Mouse (Mus musculus): ENCODE results near the gene Tnfrsf18. TPM values are rescaled to one million over a fixed set of nuclear protein-coding genes. Genes with fewer than 3 reads are reported as not detected.

Gene Tnfrsf18
- polyA plus RNA-seq, 1 experiment from 2014 or later: 0.72 TPM

DNA sequence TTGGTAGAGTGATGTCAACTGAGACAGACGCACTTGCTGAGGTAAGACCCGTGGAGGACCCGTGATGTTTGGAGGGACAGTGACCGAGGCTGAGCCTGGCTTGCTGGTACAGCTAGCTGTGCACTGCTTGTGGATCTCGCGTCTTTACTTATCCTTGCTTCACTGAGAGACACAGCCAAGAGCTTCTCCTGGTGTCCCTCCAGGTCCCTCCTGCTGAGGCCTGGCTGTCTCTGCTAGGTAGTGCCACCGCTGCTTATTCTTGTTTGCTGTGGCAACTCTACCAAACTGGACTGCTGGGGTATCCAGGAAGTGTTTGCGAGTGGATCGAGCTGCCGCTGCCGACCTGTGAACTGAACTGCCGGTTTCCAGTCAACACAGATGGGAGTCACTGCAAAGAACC is 6.2 kb upstream of the Tnfrsf18 start:
- 93% methylated on average over 12 of the region's 12 CpGs for WGBS
- no peak for DNase-seq (ENCODE audit: extremely low spot score, low spot score)
- no peaks in the 10 kb centered on the region for H3K27me3 ChIP-seq (ENCODE audit: poor library complexity, severe bottlenecking)
- no peak overlapping the region for H3K27ac ChIP-seq
- H3K36me3 ChIP-seq (replicated peaks): peaks cover 25% of the 10 kb centered on the region
- H3K4me1 ChIP-seq: no peaks in the 10 kb centered on the region
- H3K4me3 ChIP-seq: no peak overlapping the region
- no peaks in the 10 kb centered on the region for H3K9me3 ChIP-seq

DNA sequence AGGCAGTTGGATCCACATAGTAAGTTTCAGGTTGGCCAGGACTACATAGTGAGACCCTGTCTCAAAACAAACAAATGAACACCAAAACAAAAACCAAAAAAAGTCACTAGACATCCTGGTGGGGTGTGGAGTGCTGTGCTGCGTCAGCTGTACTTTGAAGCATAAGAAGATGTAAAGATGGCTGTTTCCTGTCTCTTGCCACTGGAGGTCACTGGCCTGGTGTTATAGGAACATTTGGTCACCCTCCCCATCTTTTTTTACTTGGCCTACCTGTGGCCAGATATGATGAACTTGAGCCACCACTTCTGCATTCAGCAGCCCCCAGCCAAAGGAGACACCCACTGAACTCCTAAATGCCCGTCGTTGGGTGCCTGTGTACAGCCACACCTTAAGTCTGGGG is 4.6 kb upstream of the Tnfrsf18 start:
- H3K4me1 ChIP-seq: no peaks in the 10 kb centered on the region
- WGBS: 88% methylated on average over 3 of the region's 3 CpGs

DNA sequence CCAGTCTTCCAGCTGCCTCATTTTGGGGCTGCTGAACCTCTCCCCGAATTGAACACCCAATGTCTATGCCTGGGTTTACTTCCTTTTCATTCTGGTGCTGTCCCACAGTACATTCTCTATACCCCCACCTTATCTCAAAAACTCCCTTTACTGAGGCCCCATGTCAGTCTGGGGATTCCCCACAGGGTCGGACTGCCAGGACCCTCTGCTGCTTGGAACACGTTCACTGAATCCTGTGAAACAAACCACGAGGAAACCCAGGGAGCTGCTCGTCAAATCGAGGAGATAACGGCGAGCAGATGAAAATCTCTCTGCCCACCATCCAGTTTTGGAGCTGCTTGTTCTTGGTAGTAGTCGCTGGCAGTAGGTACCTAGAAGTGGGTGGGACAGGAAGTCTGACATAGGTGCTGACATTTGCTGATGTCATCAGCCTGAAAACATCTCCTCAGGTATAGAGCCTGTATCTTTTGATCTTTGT is 4.0 kb upstream of the Tnfrsf18 start:
- H3K4me1 ChIP-seq: no peaks in the 10 kb centered on the region
- H3K36me3 ChIP-seq (replicated peaks): peaks cover 24% of the 10 kb centered on the region
- no peak overlapping the region for H3K4me3 ChIP-seq
- no peaks in the 10 kb centered on the region for H3K27me3 ChIP-seq (ENCODE audit: poor library complexity, severe bottlenecking)
- DNase-seq (ENCODE audit: extremely low spot score, low spot score): no peak
- no peak overlapping the region for H3K27ac ChIP-seq
- no peaks in the 10 kb centered on the region for H3K9me3 ChIP-seq
- WGBS: 88% methylated on average over 9 of the region's 9 CpGs

More for the DNA sequence above, 4.6 kb upstream of the Tnfrsf18 start:
- Histone ChIP-seq H3K27ac (no peak overlapping the region), H3K4me3 (no peak overlapping the region), H3K27me3 (ENCODE audit: poor library complexity, severe bottlenecking) (no peaks in the 10 kb centered on the region), H3K36me3 (replicated peaks) (peaks cover 20% of the 10 kb centered on the region), H3K9me3 (no peaks in the 10 kb centered on the region)
- no peak for DNase-seq (ENCODE audit: extremely low spot score, low spot score)

DNA sequence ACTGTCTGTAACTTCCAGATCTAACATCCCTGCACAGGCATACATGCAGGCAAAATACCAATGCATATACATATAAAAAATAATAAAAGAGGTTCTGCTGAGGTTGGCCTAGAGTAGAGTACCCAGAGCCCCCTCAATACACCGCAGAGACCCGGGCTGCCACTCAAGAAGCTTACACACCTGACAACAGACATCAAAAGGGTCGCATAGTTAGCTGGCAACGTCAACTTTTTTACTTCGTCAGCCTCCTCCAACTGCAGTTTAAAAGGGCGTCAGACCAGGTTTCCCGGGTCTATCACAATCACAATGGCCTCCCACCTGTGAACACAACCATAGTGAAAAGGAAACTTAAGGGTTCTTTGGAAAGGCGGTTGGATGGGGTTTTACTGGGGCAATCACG is 2.4 kb upstream of the Tnfrsf18 start:
- Histone ChIP-seq H3K36me3 (replicated peaks) (peaks cover 40% of the 10 kb centered on the region), H3K4me3 (no peak overlapping the region), H3K27me3 (ENCODE audit: poor library complexity, severe bottlenecking) (no peaks in the 10 kb centered on the region), H3K9me3 (no peaks in the 10 kb centered on the region), H3K27ac (no peak overlapping the region), H3K4me1 (no peaks in the 10 kb centered on the region)
- WGBS: 86% methylated on average over 9 of the region's 9 CpGs
- no peak for DNase-seq (ENCODE audit: extremely low spot score, low spot score)

DNA sequence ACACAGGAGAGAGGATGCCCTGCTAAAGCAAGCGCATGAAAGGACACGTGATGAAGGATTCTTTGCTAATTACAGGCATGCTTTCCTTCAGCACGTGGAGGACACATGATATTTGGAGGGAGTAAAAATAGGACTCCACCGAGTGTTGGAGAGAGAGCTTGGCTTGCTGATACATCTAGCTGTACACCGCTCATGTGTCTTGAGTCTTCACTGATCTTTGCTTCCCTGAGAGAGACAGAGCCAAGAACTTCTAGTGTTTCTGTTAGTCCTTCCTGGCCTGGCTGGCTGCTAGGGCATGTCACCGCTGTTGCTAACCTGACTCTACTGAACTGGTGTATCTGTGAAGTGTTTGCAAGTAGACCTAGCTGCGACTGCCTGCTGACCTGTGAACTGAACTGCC is 1.8 kb upstream of the Tnfrsf18 start:
- 94% methylated on average over 7 of the region's 7 CpGs for WGBS
- peaks cover 42% of the 10 kb centered on the region for H3K36me3 ChIP-seq (replicated peaks)
- H3K27me3 ChIP-seq (ENCODE audit: poor library complexity, severe bottlenecking): no peaks in the 10 kb centered on the region
- no peak for DNase-seq (ENCODE audit: extremely low spot score, low spot score)
- no peaks in the 10 kb centered on the region for H3K4me1 ChIP-seq
- no peaks in the 10 kb centered on the region for H3K9me3 ChIP-seq
- H3K27ac ChIP-seq: no peak overlapping the region
- no peak overlapping the region for H3K4me3 ChIP-seq

DNA sequence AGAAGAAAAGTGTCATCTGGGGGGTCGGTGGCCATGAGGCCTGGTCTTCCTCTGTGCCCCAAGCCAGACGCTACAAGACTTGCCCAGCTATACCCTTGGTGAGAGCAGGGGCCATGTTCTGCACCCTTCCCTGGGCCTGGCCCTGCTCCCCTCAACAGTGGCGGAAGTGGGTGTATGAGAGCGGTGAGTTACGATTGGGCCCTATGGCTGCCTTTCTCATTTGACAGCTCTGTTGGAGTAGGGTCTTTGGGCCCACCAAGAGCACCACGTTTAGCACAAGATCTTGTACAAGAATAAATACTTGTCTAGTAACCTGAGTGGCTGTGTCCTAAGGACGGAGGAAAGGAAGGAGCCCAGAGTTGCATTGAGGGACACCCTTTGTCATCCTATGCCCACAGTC is 2.6 kb downstream of the Tnfrsf18 start:
- no peak overlapping the region for H3K4me3 ChIP-seq
- H3K36me3 ChIP-seq (replicated peaks): peaks cover 39% of the 10 kb centered on the region
- peaks cover 8% of the 10 kb centered on the region; the same call in 1 of the 2 replicates for H3K27me3 ChIP-seq (ENCODE audit: poor library complexity, severe bottlenecking)
- H3K27ac ChIP-seq: no peak overlapping the region
- 91% methylated on average over 7 of the region's 7 CpGs for WGBS
- DNase-seq (ENCODE audit: extremely low spot score, low spot score): no peak
- peaks cover 32% of the 10 kb centered on the region for H3K4me1 ChIP-seq
- H3K9me3 ChIP-seq: no peaks in the 10 kb centered on the region

DNA sequence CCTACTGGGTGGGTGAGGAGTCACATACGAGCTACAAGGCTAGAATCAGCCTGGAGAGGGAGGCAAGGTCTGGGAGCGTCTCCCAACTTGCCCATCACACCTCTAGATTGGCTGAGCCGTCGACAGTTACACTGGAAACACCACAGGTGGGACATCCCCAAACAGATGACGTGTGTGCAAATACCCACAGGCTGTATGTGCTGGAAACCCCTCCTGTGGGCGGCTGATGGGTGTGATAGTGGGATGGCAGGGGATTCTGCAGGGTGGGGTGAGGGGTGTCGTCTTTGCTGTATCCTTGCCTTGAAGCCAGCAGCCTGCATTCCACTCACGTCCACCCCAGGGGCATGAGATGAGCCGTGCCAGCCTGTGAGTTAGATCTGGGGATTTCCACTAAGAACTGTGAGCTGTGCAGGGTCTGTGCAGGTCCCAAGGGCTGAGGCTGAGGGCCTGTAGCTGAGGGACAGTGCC is 4.7 kb downstream of the Tnfrsf18 start:
- peaks cover 28% of the 10 kb centered on the region for H3K27me3 ChIP-seq (ENCODE audit: poor library complexity, severe bottlenecking)
- H3K9me3 ChIP-seq: no peaks in the 10 kb centered on the region
- peaks cover 49% of the 10 kb centered on the region for H3K4me1 ChIP-seq
- DNase-seq (ENCODE audit: extremely low spot score, low spot score): no peak
- peak overlapping the region; percentile 59 for H3K4me3 ChIP-seq
- 78% methylated on average over 9 of the region's 9 CpGs for WGBS
- peaks cover 35% of the 10 kb centered on the region for H3K36me3 ChIP-seq (replicated peaks)
- peak overlapping the region; percentile 91 for H3K27ac ChIP-seq

DNA sequence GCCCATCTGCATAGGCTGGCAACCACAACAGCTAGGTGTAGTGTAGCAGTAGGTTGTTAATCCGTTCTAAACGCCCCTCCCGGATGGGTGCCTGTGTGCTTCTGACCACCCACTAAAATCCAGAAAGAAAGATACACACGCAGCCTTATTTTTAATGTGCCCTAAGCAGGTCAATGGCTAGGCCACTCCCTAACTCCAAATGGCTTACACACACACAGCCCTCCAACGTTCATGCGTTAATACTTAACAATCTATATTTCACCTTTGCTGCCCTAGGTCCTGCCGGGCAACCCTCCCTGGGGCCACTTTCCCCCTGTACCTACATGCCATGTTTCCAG is 5.3 kb downstream of the Tnfrsf18 start:
- Histone ChIP-seq H3K27me3 (ENCODE audit: poor library complexity, severe bottlenecking) (peaks cover 33% of the 10 kb centered on the region), H3K4me3 (peak overlapping the region; percentile 59), H3K9me3 (no peaks in the 10 kb centered on the region), H3K4me1 (peaks cover 51% of the 10 kb centered on the region), H3K36me3 (replicated peaks) (peaks cover 30% of the 10 kb centered on the region), H3K27ac (peak overlapping the region; percentile 91)
- DNase-seq (ENCODE audit: extremely low spot score, low spot score): no peak
- 7% methylated on average over 7 of the region's 7 CpGs for WGBS

DNA sequence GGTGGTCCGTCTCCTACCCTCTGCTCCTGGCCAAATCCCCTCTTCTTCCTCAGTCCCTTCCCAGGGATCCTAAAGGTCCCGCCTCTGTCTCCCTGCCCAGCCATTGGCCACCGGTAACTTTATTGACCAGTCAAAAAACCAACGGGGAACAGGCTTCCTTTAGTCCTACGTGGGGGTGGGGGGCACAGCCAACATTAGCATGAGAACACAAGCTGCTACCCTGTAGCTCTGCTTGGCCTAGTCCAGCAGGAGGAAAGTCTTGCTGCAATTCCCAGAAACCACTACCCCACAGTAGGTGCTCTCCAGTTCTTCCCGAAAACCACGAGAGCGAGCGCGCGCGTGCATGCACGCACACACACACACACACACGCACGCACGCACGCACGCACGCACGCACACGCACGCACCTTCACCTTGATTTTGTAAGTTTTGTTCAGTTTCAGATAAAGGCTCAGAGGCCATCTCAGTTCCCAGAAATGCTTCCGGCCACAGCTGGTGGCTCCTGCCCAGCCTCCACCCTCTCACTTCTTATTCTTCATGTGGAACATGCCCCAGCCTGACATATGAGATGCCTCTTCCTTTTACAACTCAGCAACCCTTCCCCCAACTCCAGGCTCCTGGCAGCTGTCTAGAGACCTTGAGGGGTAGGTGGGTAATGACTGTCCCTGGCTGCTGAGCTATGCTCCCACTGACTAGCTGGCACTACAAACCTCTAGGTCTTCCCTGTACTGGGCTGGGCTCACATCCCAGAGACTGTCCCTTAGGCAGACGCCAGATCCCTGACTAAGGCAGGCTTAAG is 5.8 kb downstream of the Tnfrsf18 start:
- peaks cover 24% of the 10 kb centered on the region for H3K36me3 ChIP-seq (replicated peaks)
- no peaks in the 10 kb centered on the region for H3K9me3 ChIP-seq
- peak; percentile 81 for DNase-seq (ENCODE audit: extremely low spot score, low spot score)
- peaks cover 38% of the 10 kb centered on the region for H3K27me3 ChIP-seq (ENCODE audit: poor library complexity, severe bottlenecking)
- peak overlapping the region; percentile 59 for H3K4me3 ChIP-seq
- 3% methylated on average over 24 of the region's 24 CpGs for WGBS
- peak overlapping the region; percentile 91 for H3K27ac ChIP-seq
- peaks cover 51% of the 10 kb centered on the region for H3K4me1 ChIP-seq

DNA sequence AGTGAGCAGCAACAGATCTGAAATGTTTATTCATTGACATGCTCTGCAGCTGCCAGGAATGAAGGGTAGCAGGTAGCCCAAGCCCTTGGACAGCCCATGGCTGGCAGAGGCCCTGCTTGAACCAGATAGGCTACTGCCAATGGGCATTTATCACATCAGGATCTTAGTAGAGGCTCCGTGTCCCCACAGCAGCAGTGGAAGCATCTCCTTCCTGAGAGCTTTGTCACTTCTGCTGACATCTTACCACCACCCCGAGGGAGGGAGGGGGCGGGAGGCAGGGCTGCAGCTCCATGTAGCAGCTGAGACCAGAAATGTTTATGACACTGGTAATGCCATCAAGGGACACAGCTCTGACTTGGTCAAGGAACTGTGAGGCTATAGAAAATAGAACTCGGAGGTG is 6.9 kb downstream of the Tnfrsf18 start:
- peaks cover 14% of the 10 kb centered on the region for H3K36me3 ChIP-seq (replicated peaks)
- no peaks in the 10 kb centered on the region for H3K9me3 ChIP-seq
- no peak for DNase-seq (ENCODE audit: extremely low spot score, low spot score)
- H3K4me3 ChIP-seq: no peak overlapping the region; the same call in 1 of the 2 replicates
- WGBS: 93% methylated on average over 4 of the region's 4 CpGs
- peaks cover 51% of the 10 kb centered on the region for H3K4me1 ChIP-seq
- H3K27me3 ChIP-seq (ENCODE audit: poor library complexity, severe bottlenecking): peaks cover 38% of the 10 kb centered on the region
- H3K27ac ChIP-seq: peak overlapping the region; percentile 91

DNA sequence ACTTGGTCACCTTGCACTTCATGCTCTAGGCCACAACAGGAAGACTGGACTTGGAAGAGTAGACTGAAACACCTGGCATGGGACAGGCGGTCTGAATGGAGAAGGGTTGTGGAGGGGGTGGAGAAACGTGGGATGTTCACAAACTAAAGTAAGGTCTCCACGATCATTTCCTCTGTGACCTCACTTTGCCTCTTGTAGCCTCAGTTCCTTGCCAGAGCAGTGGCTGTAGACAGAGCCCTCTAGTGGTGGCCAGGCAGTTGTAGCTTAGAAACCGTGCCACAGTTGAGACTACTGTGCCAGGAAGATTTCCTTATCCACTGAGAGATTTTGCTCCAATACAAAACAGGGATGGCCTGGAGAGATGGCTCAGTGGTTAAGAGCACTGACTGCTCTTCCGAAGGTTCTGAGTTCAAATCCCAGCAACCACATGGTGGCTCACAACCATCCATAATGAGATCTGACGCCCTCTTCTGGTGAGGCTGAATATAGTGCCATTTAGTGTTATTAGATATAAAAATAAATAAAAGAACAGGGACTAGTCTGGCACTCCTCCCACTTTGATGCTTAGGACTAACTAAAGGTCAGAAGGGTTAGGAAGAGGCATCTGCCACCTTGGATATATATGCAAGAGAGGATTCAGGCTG is 7.6 kb downstream of the Tnfrsf18 start:
- H3K27ac ChIP-seq: no peak overlapping the region
- H3K36me3 ChIP-seq (replicated peaks): peaks cover 7% of the 10 kb centered on the region
- peaks cover 38% of the 10 kb centered on the region for H3K27me3 ChIP-seq (ENCODE audit: poor library complexity, severe bottlenecking)
- WGBS: 52% methylated on average over 6 of the region's 6 CpGs
- H3K4me1 ChIP-seq: peaks cover 51% of the 10 kb centered on the region
- peak; percentile 36 for DNase-seq (ENCODE audit: extremely low spot score, low spot score)
- H3K4me3 ChIP-seq: no peak overlapping the region
- H3K9me3 ChIP-seq: no peaks in the 10 kb centered on the region

DNA sequence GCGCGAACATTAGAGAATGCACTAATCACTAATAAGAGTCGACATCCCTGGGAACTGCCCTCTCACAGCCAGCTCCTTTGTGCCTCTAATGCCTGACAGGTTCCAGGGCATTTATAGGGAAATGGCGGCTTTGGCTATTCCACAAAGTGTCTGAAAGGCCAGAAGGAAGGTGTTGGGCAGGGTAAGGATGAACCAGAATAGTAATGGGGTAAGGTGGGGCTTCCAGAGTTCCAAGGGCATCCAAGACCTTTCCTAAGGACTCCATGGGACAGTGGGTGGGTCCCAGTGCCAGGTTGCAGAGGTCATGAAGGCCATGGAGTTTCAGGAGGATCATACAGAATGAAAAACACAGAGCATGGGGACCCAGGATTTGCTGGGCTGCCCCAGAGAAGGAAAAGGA is 8.3 kb downstream of the Tnfrsf18 start:
- Histone ChIP-seq H3K4me1 (peaks cover 51% of the 10 kb centered on the region), H3K27me3 (ENCODE audit: poor library complexity, severe bottlenecking) (peaks cover 38% of the 10 kb centered on the region), H3K27ac (no peak overlapping the region), H3K4me3 (peak overlapping the region; percentile 46; the same call in 1 of the 2 replicates), H3K9me3 (no peaks in the 10 kb centered on the region), H3K36me3 (replicated peaks) (peaks cover 3% of the 10 kb centered on the region)
- DNase-seq (ENCODE audit: extremely low spot score, low spot score): no peak
- WGBS: 45% methylated on average over 4 of the region's 4 CpGs

DNA sequence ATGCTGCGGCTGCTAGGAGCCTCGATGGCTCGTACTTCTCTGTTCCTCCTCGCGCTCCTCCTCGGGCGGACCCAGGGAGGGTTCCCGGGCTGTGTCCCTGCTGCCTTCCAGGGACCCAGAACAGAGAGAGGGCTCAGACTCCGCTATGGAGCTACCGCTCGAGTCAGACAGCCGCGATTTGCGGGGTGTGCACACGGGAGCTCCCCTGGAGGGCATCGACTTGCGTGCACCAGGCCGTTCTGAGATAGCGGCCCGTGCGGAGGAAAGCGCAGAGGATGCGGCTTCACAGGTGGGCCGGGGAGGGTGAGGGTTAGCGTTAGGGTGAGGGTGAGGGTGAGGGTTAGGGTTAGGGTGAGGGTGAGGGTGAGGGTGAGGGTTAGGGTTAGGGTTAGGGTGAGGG is 8.9 kb downstream of the Tnfrsf18 start:
- Histone ChIP-seq H3K9me3 (no peaks in the 10 kb centered on the region), H3K4me1 (peaks cover 51% of the 10 kb centered on the region), H3K36me3 (replicated peaks) (no peaks in the 10 kb centered on the region), H3K27me3 (ENCODE audit: poor library complexity, severe bottlenecking) (peaks cover 38% of the 10 kb centered on the region), H3K27ac (no peak overlapping the region), H3K4me3 (peak overlapping the region; percentile 46)
- no peak for DNase-seq (ENCODE audit: extremely low spot score, low spot score)
- 7% methylated on average over 25 of the region's 25 CpGs for WGBS
